Mouse (Mus musculus) limb, embryonic 12.5 days (tissue): ENCODE data around the gene Gm525. TPM values are rescaled to one million over a fixed set of nuclear protein-coding genes. Genes with fewer than 3 reads are reported as not detected.

Experiments
- ATAC-seq: fragments of 200-750 bp; cut with Nextera tagmentation; 2 replicates; pipeline ENCODE4 v1.8.0; 2017; ENCODE audit warnings: low read depth, moderate TSS enrichment; ENCODE audit not compliant: insufficient number of reproducible peaks, insufficient read depth, low FRiP score, low TSS enrichment
- H3K27ac ChIP-seq: fragments of 300-500 bp; sonication (generic); 2 replicates; pipeline ENCODE4 v1.5.1; 2016; ENCODE audit warnings: mild to moderate bottlenecking, moderate library complexity
- H3K27me3 ChIP-seq: fragments of 300-500 bp; sonication (generic); 2 replicates; pipeline ENCODE4 v1.6.1; 2016; ENCODE audit warnings: mild to moderate bottlenecking, moderate library complexity
- H3K36me3 ChIP-seq: fragments of 300-500 bp; sonication (generic); 2 replicates; pipeline ENCODE4 v1.6.1; 2016; ENCODE audit warnings: mild to moderate bottlenecking, moderate library complexity
- H3K4me1 ChIP-seq: fragments of 300-500 bp; sonication (generic); replicated peaks from 2 replicates; pipeline ENCODE4 v1.6.1; 2016
- H3K4me2 ChIP-seq: fragments of 300-500 bp; sonication (generic); 2 replicates; pipeline ENCODE4 v1.6.1; 2016; ENCODE audit warnings: mild to moderate bottlenecking, moderate library complexity
- H3K4me3 ChIP-seq: fragments of 300-500 bp; sonication (generic); replicated peaks from 2 replicates; pipeline ENCODE4 v1.5.1; 2016; ENCODE audit warnings: mild to moderate bottlenecking
- H3K9ac ChIP-seq: fragments of 300-500 bp; sonication (generic); replicated peaks from 2 replicates; pipeline ENCODE4 v1.6.1; 2016; ENCODE audit warnings: mild to moderate bottlenecking, moderate library complexity
- H3K9me3 ChIP-seq: fragments of 300-500 bp; sonication (generic); 2 replicates; pipeline ENCODE4 v1.6.1; 2016; ENCODE audit warnings: mild to moderate bottlenecking, moderate library complexity
- WGBS: fragments of 180-500 bp; shearing (Covaris S2); methylation state at CpG from one replicate; pipeline ENCODE4 v1.1.7; 2016; 5-methylcytosine and 5-hydroxymethylcytosine counted together
- polyA plus RNA-seq: library from polyadenylated mRNA; unstranded; fragments of >200 nt; fragmentation: Nextera tagmentation; extraction: Ambion mirVana; gene quantifications from 2 replicates; pipeline ENCODE4 v1.2.1, GENCODE M21; 2016

Gm525 gene
- polyA plus RNA-seq, 1 experiment from 2014 or later, result 0.83 TPM

- Histone ChIP-seq H3K9ac (no peak overlapping the region), H3K27me3 (no peaks in the 10 kb centered on the region), H3K27ac (no peak overlapping the region), H3K9me3 (no peaks in the 10 kb centered on the region), H3K4me1 (0 out of 2 replicates have a peak, but pooled peaks cover 4% of the 10 kb centered on the region), H3K36me3 (no peaks in the 10 kb centered on the region), H3K4me2 (no peak overlapping the region), H3K4me3 (no peak overlapping the region)
- ATAC-seq, result no peak
- 80% methylated on average over 17 of the region's 17 CpGs for WGBS
These were observed 24.6 kb downstream of the Gm525 start for GRCm38 (mm10) chr11:89098083-89098835.

GRCm38 (mm10) chr11:89098930-89099329 is 25.3 kb downstream of the Gm525 start:
- Histone ChIP-seq H3K27me3 (no peaks in the 10 kb centered on the region), H3K9ac (no peak overlapping the region), H3K4me1 (0 out of 2 replicates have a peak, but pooled peaks cover 4% of the 10 kb centered on the region), H3K9me3 (no peaks in the 10 kb centered on the region), H3K4me2 (no peak overlapping the region), H3K4me3 (no peak overlapping the region), H3K36me3 (no peaks in the 10 kb centered on the region), H3K27ac (no peak overlapping the region)
- WGBS, result 57% methylated on average over 6 of the region's 6 CpGs
- ATAC-seq, result no peak

- H3K27ac ChIP-seq, result no peak overlapping the region
- H3K4me2 ChIP-seq, result peak overlapping the region; percentile 51
- H3K9ac ChIP-seq, result no peak overlapping the region
- 0 out of 2 replicates have a peak, but pooled peaks cover 4% of the 10 kb centered on the region for H3K4me1 ChIP-seq
- H3K9me3 ChIP-seq, result no peaks in the 10 kb centered on the region
- no peaks in the 10 kb centered on the region for H3K36me3 ChIP-seq
- WGBS, result 2% methylated on average over 9 of the region's 9 CpGs
- no peaks in the 10 kb centered on the region for H3K27me3 ChIP-seq
- ATAC-seq, result 0 out of 2 replicates have a peak, but pooled peaks have one; percentile 56
- H3K4me3 ChIP-seq, result peak overlapping the region; percentile 17
These were observed 26.8 kb downstream of the Gm525 start for GRCm38 (mm10) chr11:89100403-89100802.

- peak overlapping the region; percentile 17 for H3K4me3 ChIP-seq
- 0 out of 2 replicates have a peak, but pooled peaks cover 4% of the 10 kb centered on the region for H3K4me1 ChIP-seq
- H3K27ac ChIP-seq, result no peak overlapping the region
- no peaks in the 10 kb centered on the region for H3K36me3 ChIP-seq
- H3K27me3 ChIP-seq, result no peaks in the 10 kb centered on the region
- H3K9ac ChIP-seq, result no peak overlapping the region
- no peak for ATAC-seq
- H3K9me3 ChIP-seq, result 0 out of 2 replicates have a peak, but pooled peaks cover 3% of the 10 kb centered on the region
- peak overlapping the region; percentile 51 for H3K4me2 ChIP-seq
- WGBS, result 37% methylated on average over 17 of the region's 17 CpGs
These were observed 27.2 kb downstream of the Gm525 start for GRCm38 (mm10) chr11:89100826-89101321.

- no peak for ATAC-seq
- Histone ChIP-seq H3K9me3 (0 out of 2 replicates have a peak, but pooled peaks cover 3% of the 10 kb centered on the region), H3K4me3 (no peak overlapping the region), H3K36me3 (no peaks in the 10 kb centered on the region), H3K27ac (no peak overlapping the region), H3K27me3 (0 out of 2 replicates have a peak, but pooled peaks cover 4% of the 10 kb centered on the region), H3K4me2 (no peak overlapping the region), H3K9ac (no peak overlapping the region), H3K4me1 (0 out of 2 replicates have a peak, but pooled peaks cover 4% of the 10 kb centered on the region)
- 90% methylated on average over 14 of the region's 14 CpGs for WGBS
These were observed 29.5 kb downstream of the Gm525 start for GRCm38 (mm10) chr11:89103166-89103565.

GRCm38 (mm10) chr11:89105211-89105610 is 31.6 kb downstream of the Gm525 start:
- Histone ChIP-seq H3K9me3 (0 out of 2 replicates have a peak, but pooled peaks cover 3% of the 10 kb centered on the region), H3K9ac (no peak overlapping the region), H3K36me3 (no peaks in the 10 kb centered on the region), H3K27ac (no peak overlapping the region), H3K4me3 (no peak overlapping the region), H3K27me3 (0 out of 2 replicates have a peak, but pooled peaks cover 6% of the 10 kb centered on the region), H3K4me1 (0 out of 2 replicates have a peak, but pooled peaks cover 4% of the 10 kb centered on the region), H3K4me2 (no peak overlapping the region)
- 97% methylated on average over 8 of the region's 8 CpGs for WGBS
- no peak for ATAC-seq

GRCm38 (mm10) chr11:89105823-89106222 is 32.2 kb downstream of the Gm525 start:
- Histone ChIP-seq H3K4me1 (0 out of 2 replicates have a peak, but pooled peaks cover 3% of the 10 kb centered on the region), H3K9me3 (0 out of 2 replicates have a peak, but pooled peaks cover 3% of the 10 kb centered on the region), H3K4me2 (no peak overlapping the region), H3K27me3 (0 out of 2 replicates have a peak, but pooled peaks cover 6% of the 10 kb centered on the region), H3K9ac (no peak overlapping the region), H3K4me3 (no peak overlapping the region), H3K36me3 (no peaks in the 10 kb centered on the region), H3K27ac (no peak overlapping the region)
- WGBS, result 84% methylated on average over 11 of the region's 11 CpGs
- ATAC-seq, result no peak

GRCm38 (mm10) chr11:89107180-89107807 is 33.7 kb downstream of the Gm525 start:
- H3K36me3 ChIP-seq, result no peaks in the 10 kb centered on the region
- 23% methylated on average over 12 of the region's 12 CpGs for WGBS
- 0 out of 2 replicates have a peak, but pooled peaks cover 3% of the 10 kb centered on the region for H3K9me3 ChIP-seq
- H3K27me3 ChIP-seq, result 0 out of 2 replicates have a peak, but pooled peaks cover 6% of the 10 kb centered on the region
- no peak overlapping the region for H3K9ac ChIP-seq
- no peak overlapping the region for H3K4me2 ChIP-seq
- H3K27ac ChIP-seq, result no peak overlapping the region
- H3K4me1 ChIP-seq, result no peaks in the 10 kb centered on the region
- no peak overlapping the region for H3K4me3 ChIP-seq
- no peak for ATAC-seq

GRCm38 (mm10) chr11:89124411-89124810 is 50.8 kb downstream of the Gm525 start:
- ATAC-seq, result no peak
- 21% methylated on average over 13 of the region's 13 CpGs for WGBS
- Histone ChIP-seq H3K4me2 (no peak overlapping the region; the same call in 1 of the 2 replicates), H3K36me3 (no peaks in the 10 kb centered on the region), H3K27ac (no peak overlapping the region), H3K4me1 (peaks cover 9% of the 10 kb centered on the region; the same call in 1 of the 2 replicates), H3K9ac (no peak overlapping the region), H3K4me3 (no peak overlapping the region), H3K9me3 (no peaks in the 10 kb centered on the region), H3K27me3 (0 out of 2 replicates have a peak, but pooled peaks cover 7% of the 10 kb centered on the region)

- Histone ChIP-seq H3K27me3 (peaks cover 3% of the 10 kb centered on the region), H3K36me3 (no peaks in the 10 kb centered on the region), H3K9me3 (no peaks in the 10 kb centered on the region), H3K27ac (no peak overlapping the region), H3K4me1 (peaks cover 3% of the 10 kb centered on the region; the same call in 1 of the 2 replicates), H3K4me3 (no peak overlapping the region), H3K9ac (no peak overlapping the region), H3K4me2 (no peak overlapping the region)
- 43% methylated on average over 4 of the region's 4 CpGs for WGBS
- ATAC-seq, result no peak
These were observed 57.2 kb downstream of the Gm525 start for GRCm38 (mm10) chr11:89130856-89131255.

GRCm38 (mm10) chr11:89132406-89132805 is 58.8 kb downstream of the Gm525 start:
- no peak overlapping the region for H3K9ac ChIP-seq
- 86% methylated on average over 7 of the region's 7 CpGs for WGBS
- no peaks in the 10 kb centered on the region for H3K36me3 ChIP-seq
- H3K4me1 ChIP-seq, result peaks cover 3% of the 10 kb centered on the region; the same call in 1 of the 2 replicates
- no peak overlapping the region for H3K4me3 ChIP-seq
- H3K27me3 ChIP-seq, result no peaks in the 10 kb centered on the region; the same call in none of the 2 replicates
- no peak overlapping the region for H3K27ac ChIP-seq
- H3K4me2 ChIP-seq, result no peak overlapping the region
- no peak for ATAC-seq
- no peaks in the 10 kb centered on the region for H3K9me3 ChIP-seq
